Comparison of ENCODE assay signal across 8 mouse cellular contexts in the genomic region with DNA sequence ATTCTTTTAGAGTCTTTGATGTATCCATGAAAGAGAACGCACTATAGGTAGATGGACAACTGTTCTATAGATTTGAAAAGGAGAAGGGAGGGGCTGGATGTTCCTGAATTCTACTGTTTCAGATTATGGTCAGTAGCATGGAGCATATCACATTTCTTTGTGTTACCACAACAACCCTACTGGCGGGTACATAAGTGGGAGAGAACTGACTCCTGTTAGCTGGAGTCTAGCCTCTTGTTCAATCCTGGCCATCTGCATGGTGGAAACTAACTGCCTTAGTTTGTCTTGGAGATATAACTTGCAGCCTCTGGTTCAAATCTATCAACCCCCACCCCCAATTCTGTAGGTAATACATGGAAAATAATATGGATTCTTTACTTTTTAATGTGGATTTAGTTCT. TPM values are rescaled to one million over a fixed set of nuclear protein-coding genes. Genes with fewer than 3 reads are reported as not detected.
DNase-seq lines count a peak whose midpoint lies in the region; ATAC-seq and TF ChIP-seq lines count a peak whose summit lies in the region.

No protein-coding gene starts in this region.

- no peak for DNase-seq in layer of hippocampus, adult 2 months (ENCODE audit: low spot score in 2 of 2)
- DNase-seq in layer of hippocampus, adult 11-12 months (ENCODE audit: low spot score) = no peak
- DNase-seq in urinary bladder, postnatal 14 days (ENCODE audit: low spot score) = no peak
- no peak for DNase-seq in left cerebral cortex, adult 18-20 months (ENCODE audit: low spot score in 2 of 2)
- no peak for DNase-seq in thymus, postnatal 0 days (ENCODE audit: low spot score)

- H3K27me3 ChIP-seq in forebrain, embryonic 13.5 days = 0 out of 2 replicates have a peak, but pooled peaks cover 3% of the 10 kb centered on the region
- H3K27me3 ChIP-seq in limb, embryonic 12.5 days = no peaks in the 10 kb centered on the region
- 0 out of 2 replicates have a peak, but pooled peaks cover 2% of the 10 kb centered on the region for H3K27me3 ChIP-seq in neural tube, embryonic 14.5 days (ENCODE audit: control insufficient read depth, insufficient read depth, low read length)

- H3K36me3 ChIP-seq in forebrain, embryonic 13.5 days (ENCODE audit: poor library complexity, severe bottlenecking) = no peaks in the 10 kb centered on the region
- no peaks in the 10 kb centered on the region for H3K36me3 ChIP-seq in limb, embryonic 12.5 days
- no peaks in the 10 kb centered on the region for H3K36me3 ChIP-seq in neural tube, embryonic 14.5 days (ENCODE audit: control insufficient read depth, insufficient read depth, low read length)

- no peak for TF ChIP-seq CTCF in layer of hippocampus, adult 2 months (conservative IDR thresholded peaks at IDR 0.05)

- WGBS in forebrain, embryonic 13.5 days = 40% methylated on average over 2 of the region's 2 CpGs
- WGBS in limb, embryonic 12.5 days = 54% methylated on average over 2 of the region's 2 CpGs
- WGBS in neural tube, embryonic 14.5 days = 50% methylated on average over 2 of the region's 2 CpGs

- peak overlapping the region; percentile 1; the same call in 1 of the 2 replicates for H3K9ac ChIP-seq in forebrain, embryonic 13.5 days
- no peak overlapping the region for H3K9ac ChIP-seq in limb, embryonic 12.5 days (replicated peaks)
- H3K9ac ChIP-seq in neural tube, embryonic 14.5 days (replicated peaks; ENCODE audit: low read depth, low read length) = no peak overlapping the region

- no peaks in the 10 kb centered on the region for H3K9me3 ChIP-seq in forebrain, embryonic 13.5 days (replicated peaks)
- H3K9me3 ChIP-seq in limb, embryonic 12.5 days = no peaks in the 10 kb centered on the region
- H3K9me3 ChIP-seq in neural tube, embryonic 14.5 days (ENCODE audit: control insufficient read depth, low read length) = no peaks in the 10 kb centered on the region

- peak overlapping the region; percentile 66 for H3K4me3 ChIP-seq in layer of hippocampus, adult 2 months
- peak overlapping the region; percentile 46 for H3K4me3 ChIP-seq in forebrain, embryonic 13.5 days
- peak overlapping the region; percentile 45 for H3K4me3 ChIP-seq in limb, embryonic 12.5 days (replicated peaks)
- H3K4me3 ChIP-seq in neural tube, embryonic 14.5 days (ENCODE audit: low read depth, low read length) = peak overlapping the region; percentile 39

- no peak for ATAC-seq in forebrain, embryonic 13.5 days
- no peak for ATAC-seq in limb, embryonic 12.5 days (ENCODE audit: insufficient number of reproducible peaks, insufficient read depth, low FRiP score, low TSS enrichment, low read depth)
- ATAC-seq in neural tube, embryonic 14.5 days (ENCODE audit: low read depth) = no peak

- peaks cover 47% of the 10 kb centered on the region for H3K4me1 ChIP-seq in forebrain, embryonic 13.5 days
- H3K4me1 ChIP-seq in limb, embryonic 12.5 days (replicated peaks) = peaks cover 25% of the 10 kb centered on the region
- H3K4me1 ChIP-seq in neural tube, embryonic 14.5 days (ENCODE audit: control insufficient read depth, insufficient read depth, low read length) = 0 out of 2 replicates have a peak, but pooled peaks cover 2% of the 10 kb centered on the region

- peak overlapping the region; percentile 66 for H3K4me2 ChIP-seq in forebrain, embryonic 13.5 days
- peak overlapping the region; percentile 83 for H3K4me2 ChIP-seq in limb, embryonic 12.5 days
- H3K4me2 ChIP-seq in neural tube, embryonic 14.5 days (ENCODE audit: low read depth, low read length) = peak overlapping the region; percentile 73

- H3K27ac ChIP-seq in layer of hippocampus, adult 2 months = peak overlapping the region; percentile 92
- H3K27ac ChIP-seq in forebrain, embryonic 13.5 days = peak overlapping the region; percentile 93
- peak overlapping the region; percentile 96 for H3K27ac ChIP-seq in limb, embryonic 12.5 days
- H3K27ac ChIP-seq in neural tube, embryonic 14.5 days (ENCODE audit: low read depth, low read length) = peak overlapping the region; percentile 60

RNA-seq across cellular contexts. Expression of a gene that starts 1.3 kb away (rescaled TPM):
- 100 to 1,000 TPM; 113 to 115 TPM for total RNA-seq in layer of hippocampus, adult 2 months (2021)
- 93.7 and 121 TPM in 2 replicates for polyA plus RNA-seq in forebrain, embryonic 13.5 days (2015; fragmentation: Nextera tagmentation; extraction: Ambion mirVana)
- 53.9 and 56.7 TPM in 2 replicates for polyA plus RNA-seq in limb, embryonic 12.5 days (2016; fragmentation: Nextera tagmentation; extraction: Ambion mirVana)
- polyA plus RNA-seq in neural tube, embryonic 14.5 days (2014; fragmentation: Nextera tagmentation; extraction: Ambion mirVana) = 50.0 and 55.0 TPM in 2 replicates
- 10 to 100 TPM; 54.8 to 59.7 TPM for total RNA-seq in left cerebral cortex, adult 18-20 months (2021)
- 16.5 and 18.7 TPM in 2 replicates for polyA plus RNA-seq in thymus, postnatal 0 days (2015; fragmentation: Nextera tagmentation; extraction: Ambion mirVana)

RNA-seq across cellular contexts. Expression of a gene that starts 4.1 kb away (rescaled TPM):
- 1 to 10 TPM; 7.1 to 7.9 TPM for total RNA-seq in layer of hippocampus, adult 2 months (2021)
- polyA plus RNA-seq in forebrain, embryonic 13.5 days (2015; fragmentation: Nextera tagmentation; extraction: Ambion mirVana) = 64.7 and 71.1 TPM in 2 replicates
- polyA plus RNA-seq in limb, embryonic 12.5 days (2016; fragmentation: Nextera tagmentation; extraction: Ambion mirVana) = 5.4 and 6.4 TPM in 2 replicates
- 22.6 and 24.6 TPM in 2 replicates for polyA plus RNA-seq in neural tube, embryonic 14.5 days (2014; fragmentation: Nextera tagmentation; extraction: Ambion mirVana)
- total RNA-seq in left cerebral cortex, adult 18-20 months (2021) = 1 to 10 TPM; 6.1 to 7.4 TPM
- 0.54 and 0.79 TPM in 2 replicates for polyA plus RNA-seq in thymus, postnatal 0 days (2015; fragmentation: Nextera tagmentation; extraction: Ambion mirVana)
